Mouse (Mus musculus): Measurements from ENCODE around the gene Dna2. TPM values are rescaled to one million over a fixed set of nuclear protein-coding genes. Genes with fewer than 3 reads are reported as not detected.

The Dna2 gene
- total RNA-seq, 2 experiments from 2014 or later, result 1.4 TPM

Other genes starting within 250 kb of the Dna2 start
- gene Stox1, start 220.9 kb upstream of the Dna2 start, total RNA-seq (2021), result 1 to 10 TPM; 4.4 to 4.8 TPM
- 10 to 100 TPM; 55.9 to 60.1 TPM for gene Ccar1, start 154.7 kb upstream of the Dna2 start, total RNA-seq (2021)
- 10 to 100 TPM; 42.6 to 49.5 TPM for gene Tet1, start 38.0 kb upstream of the Dna2 start, total RNA-seq (2021)
- gene Slc25a16, start 26.4 kb upstream of the Dna2 start, total RNA-seq (2021), result 10 to 100 TPM; 41.0 to 42.8 TPM
- gene Rufy2, start 33.2 kb downstream of the Dna2 start, total RNA-seq (2021), result 10 to 100 TPM; 86.1 to 88.7 TPM
- gene Hnrnph3, start 77.2 kb downstream of the Dna2 start, total RNA-seq (2021), result 10 to 100 TPM; 36.0 to 36.6 TPM
- 1 to 10 TPM; 1.4 to 1.8 TPM for gene Pbld2, start 77.3 kb downstream of the Dna2 start, total RNA-seq (2021)
- gene Pbld1, start 113.1 kb downstream of the Dna2 start, total RNA-seq (2021), result under 1 TPM in 1 of 2 experiments, not detected in 1; 0.29 TPM
- gene Atoh7, start 152.6 kb downstream of the Dna2 start, total RNA-seq (2021), result 1 to 10 TPM; 1.0 to 1.5 TPM